Mouse (Mus musculus) ES-Bruce4 (cell line): Measurements from ENCODE around the gene Ankrd2. TPM values are rescaled to one million over a fixed set of nuclear protein-coding genes. Genes with fewer than 3 reads are reported as not detected.

ENCODE experiments used
- H3K27ac ChIP-seq: 2 replicates; pipeline ENCODE4 v1.5.1; 2012; ENCODE audit warnings: low read length, inconsistent platforms; ENCODE audit not compliant: insufficient read depth
- H3K27me3 ChIP-seq: 2 replicates; pipeline ENCODE4 v1.6.1; 2012; ENCODE audit warnings: mild to moderate bottlenecking, low read length, inconsistent platforms; ENCODE audit not compliant: control insufficient read depth, poor library complexity, insufficient read depth, severe bottlenecking
- H3K36me3 ChIP-seq: 2 replicates; pipeline ENCODE4 v1.6.1; 2012; ENCODE audit warnings: inconsistent platforms, mild to moderate bottlenecking, low read length, moderate library complexity; ENCODE audit not compliant: control insufficient read depth, poor library complexity, insufficient read depth, severe bottlenecking
- H3K4me1 ChIP-seq: one replicate; pipeline ENCODE4 v1.8.1; 2011; ENCODE audit warnings: low read length; ENCODE audit not compliant: control insufficient read depth, insufficient read depth
- H3K4me3 ChIP-seq: 2 replicates; pipeline ENCODE4 v1.5.1; 2011; ENCODE audit warnings: low read depth, mild to moderate bottlenecking, low read length
- H3K9ac ChIP-seq: 2 replicates; pipeline ENCODE4 v1.6.1; 2012; ENCODE audit warnings: low read depth, mild to moderate bottlenecking, inconsistent platforms; ENCODE audit not compliant: poor library complexity, severe bottlenecking
- H3K9me3 ChIP-seq: replicated peaks from 2 replicates; pipeline ENCODE4 v1.6.1; 2012; ENCODE audit warnings: mild to moderate bottlenecking, low read length, inconsistent platforms; ENCODE audit not compliant: control insufficient read depth, poor library complexity, insufficient read depth, severe bottlenecking
- CTCF ChIP-seq: IDR thresholded peaks from one replicate; pipeline ENCODE4 v1.8.1; 2011; ENCODE audit warnings: low read depth, low read length
- EP300 ChIP-seq: IDR thresholded peaks from 2 replicates; pipeline ENCODE4 v1.6.1; 2011; ENCODE audit warnings: low read depth, low read length; ENCODE audit not compliant: insufficient read depth
- POLR2A ChIP-seq: IDR thresholded peaks from one replicate; pipeline ENCODE4 v1.8.1; 2011; ENCODE audit warnings: low read length; ENCODE audit not compliant: insufficient read depth
- polyA plus RNA-seq: library from polyadenylated mRNA; stranded (reverse); fragments of >200 nt; gene quantifications from 2 replicates; pipeline ENCODE4 v1.2.4, GENCODE M21; 2011; ENCODE audit warnings: low read depth; ENCODE audit not compliant: missing spikeins, insufficient read depth, insufficient read length

Ankrd2 gene
- not detected in 2 replicates for polyA plus RNA-seq

GRCm38 (mm10) chr19:42035456-42036248 is at the start of gene Ankrd2:
Gene Ankrd2 (plus strand): TSS chr19:42036000.
- H3K27ac ChIP-seq = no peak within 1 kb of the TSS
- TF ChIP-seq CTCF (peak; percentile 88), EP300 (no peak)
- H3K27me3 ChIP-seq = no peaks in the 10 kb centered on the region
- no peaks in the 10 kb centered on the region for H3K4me1 ChIP-seq
- H3K9me3 ChIP-seq = no peaks in the 10 kb centered on the region
- no peak within 1 kb of the TSS for H3K4me3 ChIP-seq
- no peak within 1 kb of the TSS for H3K9ac ChIP-seq
- no peaks in the 10 kb centered on the region for H3K36me3 ChIP-seq

GRCm38 (mm10) chr19:41987206-41987605 is 48.6 kb upstream of the Ankrd2 start:
- TF ChIP-seq POLR2A (no peak), EP300 (no peak), CTCF (no peak)
- peaks cover 4% of the 10 kb centered on the region for H3K4me1 ChIP-seq
- no peaks in the 10 kb centered on the region for H3K27me3 ChIP-seq
- H3K27ac ChIP-seq = no peak overlapping the region
- H3K4me3 ChIP-seq = no peak overlapping the region
- no peak overlapping the region for H3K9ac ChIP-seq
- no peaks in the 10 kb centered on the region for H3K9me3 ChIP-seq
- no peaks in the 10 kb centered on the region for H3K36me3 ChIP-seq

GRCm38 (mm10) chr19:41989810-41990209 is 46.0 kb upstream of the Ankrd2 start:
- TF ChIP-seq POLR2A = no peak
- TF ChIP-seq CTCF = no peak
- no peak for TF ChIP-seq EP300
- Histone ChIP-seq H3K27me3 (no peaks in the 10 kb centered on the region), H3K27ac (no peak overlapping the region), H3K9me3 (no peaks in the 10 kb centered on the region), H3K9ac (no peak overlapping the region), H3K4me1 (no peaks in the 10 kb centered on the region), H3K4me3 (no peak overlapping the region), H3K36me3 (no peaks in the 10 kb centered on the region)

GRCm38 (mm10) chr19:41991926-41992477 is 43.8 kb upstream of the Ankrd2 start:
- no peaks in the 10 kb centered on the region for H3K9me3 ChIP-seq
- H3K4me3 ChIP-seq = no peak overlapping the region
- no peaks in the 10 kb centered on the region for H3K36me3 ChIP-seq
- H3K27me3 ChIP-seq = no peaks in the 10 kb centered on the region
- H3K9ac ChIP-seq = no peak overlapping the region
- H3K4me1 ChIP-seq = peaks cover 8% of the 10 kb centered on the region
- no peak overlapping the region for H3K27ac ChIP-seq
- no peak for TF ChIP-seq EP300
- TF ChIP-seq CTCF = no peak
- TF ChIP-seq POLR2A = no peak

GRCm38 (mm10) chr19:41992971-41993370 is 42.8 kb upstream of the Ankrd2 start:
- Histone ChIP-seq H3K4me3 (no peak overlapping the region), H3K9ac (no peak overlapping the region), H3K36me3 (no peaks in the 10 kb centered on the region), H3K27ac (no peak overlapping the region), H3K9me3 (no peaks in the 10 kb centered on the region), H3K4me1 (peaks cover 10% of the 10 kb centered on the region), H3K27me3 (no peaks in the 10 kb centered on the region)
- TF ChIP-seq CTCF = no peak
- no peak for TF ChIP-seq POLR2A
- TF ChIP-seq EP300 = no peak

GRCm38 (mm10) chr19:41993484-41993883 is 42.3 kb upstream of the Ankrd2 start:
- H3K9ac ChIP-seq = no peak overlapping the region
- H3K27me3 ChIP-seq = no peaks in the 10 kb centered on the region
- no peak overlapping the region for H3K4me3 ChIP-seq
- H3K27ac ChIP-seq = no peak overlapping the region
- H3K36me3 ChIP-seq = no peaks in the 10 kb centered on the region
- peaks cover 10% of the 10 kb centered on the region for H3K4me1 ChIP-seq
- H3K9me3 ChIP-seq = no peaks in the 10 kb centered on the region
- TF ChIP-seq POLR2A (no peak), CTCF (no peak), EP300 (no peak)
